Mouse (Mus musculus) midbrain, embryonic 12.5 days (tissue): ENCODE measurements around the gene Sipa1l2. TPM values are rescaled to one million over a fixed set of nuclear protein-coding genes. Genes with fewer than 3 reads are reported as not detected.
A peak's percentile ranks its signal among the peaks of the same experiment; 100 is the strongest.

Experiments
- ATAC-seq: fragments of 200-750 bp; cut with Nextera tagmentation; 2 replicates; pipeline ENCODE4 v1.8.0; 2017; ENCODE audit warnings: low read depth, moderate TSS enrichment, moderate library complexity; ENCODE audit not compliant: low FRiP score
- H3K27ac ChIP-seq: fragments of 300-500 bp; sonication (generic); replicated peaks from 2 replicates; pipeline ENCODE4 v1.5.1; 2016; ENCODE audit warnings: mild to moderate bottlenecking
- H3K27me3 ChIP-seq: fragments of 300-500 bp; sonication (generic); 2 replicates; pipeline ENCODE4 v1.6.1; 2016; ENCODE audit warnings: mild to moderate bottlenecking
- H3K36me3 ChIP-seq: fragments of 300-500 bp; sonication (generic); 2 replicates; pipeline ENCODE4 v1.6.1; 2016
- H3K4me1 ChIP-seq: fragments of 300-500 bp; sonication (generic); 2 replicates; pipeline ENCODE4 v1.6.1; 2016
- H3K4me2 ChIP-seq: fragments of 300-500 bp; sonication (generic); replicated peaks from 2 replicates; pipeline ENCODE4 v1.6.1; 2016; ENCODE audit warnings: mild to moderate bottlenecking, moderate library complexity
- H3K4me3 ChIP-seq: fragments of 300-500 bp; sonication (generic); 2 replicates; pipeline ENCODE4 v1.5.1; 2016; ENCODE audit warnings: mild to moderate bottlenecking
- H3K9ac ChIP-seq: fragments of 300-500 bp; sonication (generic); replicated peaks from 2 replicates; pipeline ENCODE4 v1.6.1; 2016; ENCODE audit warnings: mild to moderate bottlenecking, moderate library complexity
- H3K9me3 ChIP-seq: fragments of 300-500 bp; sonication (generic); 2 replicates; pipeline ENCODE4 v1.6.1; 2016; ENCODE audit warnings: mild to moderate bottlenecking
- WGBS: fragments of 180-500 bp; shearing (Covaris S2); methylation state at CpG from one replicate; pipeline ENCODE4 v1.1.7; 2016; 5-methylcytosine and 5-hydroxymethylcytosine counted together
- polyA plus RNA-seq: library from polyadenylated mRNA; unstranded; fragments of >200 nt; fragmentation: Nextera tagmentation; extraction: Ambion mirVana; gene quantifications from 2 replicates; pipeline ENCODE4 v1.2.1, GENCODE M21; 2016

The Sipa1l2 gene
- polyA plus RNA-seq = 43.7 and 45.4 TPM in 2 replicates

DNA sequence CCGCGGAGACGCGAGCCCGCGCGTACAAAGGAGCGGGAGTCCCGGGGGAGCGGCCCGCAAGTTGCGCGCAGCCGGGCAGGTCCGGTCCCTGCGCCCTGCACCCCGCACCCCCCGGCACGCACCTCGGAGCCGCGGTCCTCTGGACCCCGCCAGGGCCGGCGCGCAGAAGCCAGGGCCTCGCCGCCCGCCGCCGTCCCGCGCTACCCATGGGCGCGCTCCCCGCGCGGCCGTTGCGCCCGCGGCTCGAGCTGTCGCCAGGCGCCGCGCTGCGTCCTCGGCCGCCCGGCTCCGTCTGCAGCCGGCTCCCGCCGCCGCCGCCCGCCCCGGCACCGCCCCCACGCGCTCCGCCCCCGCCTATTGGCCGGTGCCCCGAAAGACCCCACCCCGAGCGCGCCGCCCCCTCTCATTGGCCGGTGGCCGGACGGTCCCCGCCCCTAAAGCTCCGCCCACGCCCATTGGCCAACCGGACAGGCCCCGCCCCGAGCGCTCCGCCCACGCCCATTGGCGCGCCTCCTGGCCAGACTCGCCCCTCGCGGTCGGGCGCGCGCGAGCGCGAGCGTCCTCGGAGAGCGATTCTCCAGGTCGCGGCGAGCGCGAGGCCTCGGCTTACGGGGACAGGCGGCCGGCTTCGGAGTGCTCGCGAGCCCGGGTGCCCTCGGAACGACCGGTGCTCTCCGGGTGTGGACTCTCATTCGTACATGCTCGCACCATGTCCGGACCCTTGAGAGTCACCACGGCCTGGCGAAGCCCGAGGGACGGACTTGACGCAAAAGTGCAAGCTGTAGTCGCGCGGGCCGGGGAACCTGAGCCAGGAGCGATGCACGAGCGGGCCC, at the start of gene Sipa1l2:
Gene Sipa1l2, minus strand, starts transcription at position 276 of the 833 bp plus-strand sequence.
- peaks cover 39% of the 10 kb centered on the region for H3K4me1 ChIP-seq
- H3K27me3 ChIP-seq = peaks cover 11% of the 10 kb centered on the region
- H3K9me3 ChIP-seq = no peaks in the 10 kb centered on the region
- 2% methylated on average over 90 of the region's 129 CpGs for WGBS
- peak within 1 kb of the TSS; percentile 85 for H3K9ac ChIP-seq
- ATAC-seq = peak; percentile 92
- H3K4me3 ChIP-seq = peak within 1 kb of the TSS; percentile 85
- peak within 1 kb of the TSS; percentile 85 for H3K4me2 ChIP-seq
- H3K27ac ChIP-seq = peak within 1 kb of the TSS; percentile 80
- no peaks in the 10 kb centered on the region for H3K36me3 ChIP-seq

DNA sequence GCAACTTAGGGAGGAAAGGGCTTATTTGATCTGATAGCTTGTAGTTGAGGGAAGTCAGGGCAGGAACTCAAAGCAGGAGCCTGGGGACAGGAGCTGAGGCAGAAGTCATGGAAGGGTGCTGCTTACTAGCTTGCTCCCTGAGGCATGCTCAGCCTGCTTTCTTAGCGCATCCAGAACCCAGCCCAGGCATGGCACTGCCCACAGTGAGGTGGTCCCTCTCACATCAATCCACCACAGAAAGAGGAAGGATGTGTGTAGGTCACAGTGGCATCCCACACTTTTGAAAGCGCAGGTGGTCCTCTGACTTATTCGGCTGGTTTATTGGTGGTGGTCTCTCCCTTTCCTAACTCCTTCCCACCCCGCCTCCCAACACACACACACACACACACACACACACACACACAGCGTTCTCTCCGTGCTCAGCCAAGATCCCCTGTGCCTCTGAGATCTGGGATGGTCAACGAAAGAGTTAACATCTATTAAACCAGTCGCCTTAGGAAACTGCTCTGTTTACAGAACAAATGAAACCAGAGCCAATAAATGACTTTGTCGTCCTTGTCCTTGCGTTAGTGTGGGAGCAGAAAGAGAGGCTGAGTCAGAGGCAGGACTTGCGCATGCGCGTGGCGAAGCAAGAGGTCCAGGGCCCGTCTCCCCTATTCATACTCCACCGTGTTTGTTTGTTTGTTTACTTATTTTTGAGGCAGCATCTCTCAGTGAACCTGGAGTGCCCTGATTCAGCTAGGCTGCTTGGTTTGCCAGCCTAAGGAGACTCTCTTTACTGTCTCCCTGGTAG, 49.1 kb upstream of the Sipa1l2 start:
- no peaks in the 10 kb centered on the region for H3K9me3 ChIP-seq
- H3K4me3 ChIP-seq = no peak overlapping the region
- no peak overlapping the region for H3K27ac ChIP-seq
- H3K4me2 ChIP-seq = no peak overlapping the region
- 76% methylated on average over 16 of the region's 16 CpGs for WGBS
- no peak overlapping the region for H3K9ac ChIP-seq
- H3K27me3 ChIP-seq = no peaks in the 10 kb centered on the region
- no peaks in the 10 kb centered on the region for H3K36me3 ChIP-seq
- ATAC-seq = no peak
- H3K4me1 ChIP-seq = peaks cover 11% of the 10 kb centered on the region; the same call in 1 of the 2 replicates

DNA sequence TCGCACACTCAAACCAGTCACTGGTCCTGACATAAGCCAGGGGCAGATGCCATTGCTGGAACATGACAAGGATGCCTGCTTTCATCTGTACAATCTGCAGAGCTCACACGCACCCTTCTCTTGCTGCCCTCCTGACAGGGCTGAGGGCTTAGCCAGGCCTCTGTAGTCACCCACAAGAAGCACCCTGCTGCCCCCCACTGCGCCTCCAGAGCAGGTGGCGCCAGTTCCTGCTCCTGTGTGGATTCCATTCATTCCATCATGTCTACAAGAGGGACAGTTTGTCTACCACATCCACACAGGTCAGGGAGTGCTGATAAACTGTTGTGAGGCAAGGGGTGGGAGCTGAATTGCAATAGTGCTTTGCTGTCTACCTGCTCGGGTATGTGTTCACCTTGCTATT, 47.3 kb upstream of the Sipa1l2 start:
- Histone ChIP-seq H3K4me2 (no peak overlapping the region), H3K27ac (no peak overlapping the region), H3K27me3 (no peaks in the 10 kb centered on the region), H3K9me3 (no peaks in the 10 kb centered on the region), H3K4me3 (no peak overlapping the region), H3K9ac (no peak overlapping the region), H3K4me1 (peaks cover 11% of the 10 kb centered on the region; the same call in 1 of the 2 replicates), H3K36me3 (no peaks in the 10 kb centered on the region)
- WGBS = 90% methylated on average over 5 of the region's 5 CpGs
- ATAC-seq = no peak

DNA sequence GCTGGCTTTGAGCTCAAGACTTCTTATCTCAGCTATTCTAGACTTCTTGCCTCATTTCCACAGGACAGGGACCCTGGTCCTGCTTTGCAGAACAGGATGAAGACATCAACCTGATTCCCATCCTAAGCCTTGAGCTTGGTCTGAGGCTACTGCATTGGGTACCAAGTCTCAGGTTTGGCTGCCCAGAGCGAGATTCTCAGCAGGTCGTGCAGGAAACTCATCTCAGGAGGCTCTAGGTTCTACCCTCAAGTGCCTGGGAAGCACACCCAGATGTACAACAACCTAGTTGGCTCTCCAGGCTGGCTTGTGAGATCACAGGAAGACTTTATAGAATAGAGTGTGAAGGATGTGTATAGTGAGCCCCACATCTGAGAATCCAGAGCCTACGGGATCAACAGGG, 46.4 kb upstream of the Sipa1l2 start:
- no peaks in the 10 kb centered on the region for H3K27me3 ChIP-seq
- H3K4me1 ChIP-seq = peaks cover 11% of the 10 kb centered on the region; the same call in 1 of the 2 replicates
- H3K4me2 ChIP-seq = no peak overlapping the region
- no peak overlapping the region for H3K9ac ChIP-seq
- H3K9me3 ChIP-seq = no peaks in the 10 kb centered on the region
- no peak overlapping the region for H3K27ac ChIP-seq
- H3K36me3 ChIP-seq = no peaks in the 10 kb centered on the region
- ATAC-seq = no peak
- no peak overlapping the region for H3K4me3 ChIP-seq
- 89% methylated on average over 3 of the region's 3 CpGs for WGBS

DNA sequence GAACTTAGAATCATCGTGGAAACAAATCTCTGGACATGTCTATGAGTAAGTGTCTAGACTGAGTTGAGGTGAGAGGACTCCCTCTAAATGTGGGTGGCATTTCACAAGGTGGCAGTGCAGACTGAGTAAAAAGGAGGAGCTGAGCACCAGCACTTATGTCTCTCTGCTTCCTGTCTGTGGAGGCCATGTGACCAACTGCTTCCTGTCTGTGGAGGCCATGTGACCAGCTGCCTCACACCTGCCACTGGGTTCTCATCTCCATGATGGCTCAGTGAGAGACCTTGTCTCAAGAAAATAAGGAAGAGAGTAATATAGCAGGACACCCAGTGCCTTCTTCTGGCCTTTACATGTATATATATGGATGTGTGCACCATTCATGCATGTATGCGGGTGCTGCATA, 43.9 kb upstream of the Sipa1l2 start:
- no peak for ATAC-seq
- no peaks in the 10 kb centered on the region for H3K4me1 ChIP-seq
- no peak overlapping the region for H3K9ac ChIP-seq
- H3K4me2 ChIP-seq = no peak overlapping the region
- WGBS = 92% methylated on average over 2 of the region's 2 CpGs
- no peaks in the 10 kb centered on the region for H3K36me3 ChIP-seq
- H3K27ac ChIP-seq = no peak overlapping the region
- no peaks in the 10 kb centered on the region for H3K27me3 ChIP-seq
- no peak overlapping the region for H3K4me3 ChIP-seq
- no peaks in the 10 kb centered on the region for H3K9me3 ChIP-seq

DNA sequence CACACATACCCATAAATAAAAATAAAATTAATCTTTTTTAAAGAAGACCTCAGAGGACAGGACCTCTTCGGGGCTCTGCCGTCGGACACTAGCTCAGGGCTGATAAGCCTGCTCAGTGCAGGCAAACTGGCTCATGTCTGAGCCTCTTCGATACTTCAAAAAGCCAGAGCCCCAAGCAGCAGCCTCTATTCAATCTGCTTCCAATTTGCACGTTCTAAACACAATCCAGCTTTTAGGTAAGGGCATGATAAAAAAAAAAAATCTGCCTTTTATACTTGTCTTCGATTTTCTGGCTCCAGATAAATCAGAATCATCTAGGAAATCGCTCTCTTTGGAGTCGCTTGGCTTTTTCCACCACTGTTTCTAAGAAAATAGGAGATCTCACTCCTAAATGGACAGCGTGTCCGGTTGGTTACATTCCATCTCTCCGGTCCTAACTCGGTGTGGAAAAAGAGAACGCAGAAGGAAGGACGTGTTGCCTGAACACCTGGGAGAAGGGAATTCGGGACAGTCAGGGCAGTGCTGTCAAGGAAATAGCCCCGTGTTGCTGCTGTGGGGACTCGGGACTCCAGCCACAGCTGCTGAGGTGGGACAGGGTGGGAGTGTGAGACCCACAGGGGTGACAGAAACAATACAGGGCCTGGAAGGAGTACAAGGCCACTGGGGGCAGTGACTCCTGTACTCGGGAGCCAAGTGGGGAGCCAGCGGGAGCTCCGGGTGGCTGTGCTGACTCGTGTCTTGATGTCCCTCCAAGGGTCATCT, 42.4 kb upstream of the Sipa1l2 start:
- H3K4me3 ChIP-seq = no peak overlapping the region
- no peak overlapping the region for H3K9ac ChIP-seq
- no peaks in the 10 kb centered on the region for H3K4me1 ChIP-seq
- H3K27ac ChIP-seq = no peak overlapping the region
- ATAC-seq = no peak
- WGBS = 85% methylated on average over 21 of the region's 21 CpGs
- H3K36me3 ChIP-seq = no peaks in the 10 kb centered on the region
- H3K9me3 ChIP-seq = no peaks in the 10 kb centered on the region
- no peaks in the 10 kb centered on the region for H3K27me3 ChIP-seq
- H3K4me2 ChIP-seq = no peak overlapping the region

DNA sequence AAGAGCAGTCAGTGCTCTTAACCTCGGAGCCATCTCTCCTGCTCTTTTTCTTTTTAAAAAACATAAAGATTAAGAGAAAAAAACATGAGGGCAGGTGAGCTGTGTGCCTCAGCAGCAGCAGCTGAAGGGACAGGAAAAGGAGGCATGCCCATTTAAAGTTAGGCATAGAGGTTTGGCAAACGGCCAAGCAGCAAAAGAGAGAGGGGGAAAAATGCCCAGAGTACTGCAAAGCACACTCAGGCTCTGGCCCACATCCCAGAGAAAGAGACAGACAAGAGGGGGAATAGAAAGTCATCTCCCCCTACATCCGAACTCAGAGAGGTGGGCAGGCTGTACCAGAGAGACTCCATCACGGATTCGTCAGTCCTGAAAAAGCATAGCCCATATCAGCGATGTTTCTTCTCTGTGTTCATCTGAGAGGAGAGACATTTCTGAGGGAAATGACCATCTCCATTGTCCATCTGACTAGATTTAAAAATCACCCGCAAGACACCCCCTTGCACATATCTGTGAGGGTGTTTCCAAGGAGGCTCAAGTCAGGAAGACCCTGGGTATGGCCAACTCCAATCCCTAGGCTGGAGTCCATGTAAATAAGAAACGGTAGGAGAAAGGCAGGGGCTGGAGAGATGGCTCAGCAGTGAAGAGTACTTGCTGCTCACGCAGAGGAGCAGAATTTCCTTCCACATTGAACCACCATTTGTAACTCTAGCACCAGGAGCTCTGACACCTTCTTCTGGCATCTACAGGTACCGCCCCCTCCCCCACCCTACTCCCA, 41.6 kb upstream of the Sipa1l2 start:
- H3K27me3 ChIP-seq = no peaks in the 10 kb centered on the region
- no peak overlapping the region for H3K4me3 ChIP-seq
- no peak overlapping the region for H3K27ac ChIP-seq
- no peaks in the 10 kb centered on the region for H3K9me3 ChIP-seq
- 90% methylated on average over 10 of the region's 10 CpGs for WGBS
- H3K4me2 ChIP-seq = no peak overlapping the region
- H3K4me1 ChIP-seq = no peaks in the 10 kb centered on the region
- no peak for ATAC-seq
- no peak overlapping the region for H3K9ac ChIP-seq
- H3K36me3 ChIP-seq = no peaks in the 10 kb centered on the region

DNA sequence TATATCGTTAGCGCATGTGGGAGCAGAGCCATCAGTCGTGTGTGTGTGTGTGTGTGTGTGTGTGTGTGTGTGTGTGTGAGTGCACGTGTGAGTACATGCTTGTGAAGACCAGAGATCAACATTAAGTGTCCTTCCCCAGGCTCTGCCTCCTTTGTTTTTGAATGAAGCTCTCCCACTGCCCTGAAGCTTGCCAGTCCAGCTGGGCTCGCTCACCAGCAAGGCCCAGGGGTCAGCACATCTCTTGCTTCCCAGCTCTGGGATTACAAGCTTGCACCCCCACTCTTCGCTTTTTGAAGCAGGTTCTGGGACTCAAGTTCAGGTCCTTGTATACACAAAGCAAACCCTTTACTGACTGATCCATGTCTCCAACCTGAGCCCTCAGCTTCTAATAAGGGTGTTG, 40.1 kb upstream of the Sipa1l2 start:
- 89% methylated on average over 6 of the region's 6 CpGs for WGBS
- no peak overlapping the region for H3K4me2 ChIP-seq
- H3K4me1 ChIP-seq = peaks cover 2% of the 10 kb centered on the region; the same call in 1 of the 2 replicates
- H3K27ac ChIP-seq = no peak overlapping the region
- no peak overlapping the region for H3K4me3 ChIP-seq
- no peak overlapping the region for H3K9ac ChIP-seq
- ATAC-seq = no peak
- H3K9me3 ChIP-seq = no peaks in the 10 kb centered on the region
- H3K27me3 ChIP-seq = no peaks in the 10 kb centered on the region
- H3K36me3 ChIP-seq = no peaks in the 10 kb centered on the region

DNA sequence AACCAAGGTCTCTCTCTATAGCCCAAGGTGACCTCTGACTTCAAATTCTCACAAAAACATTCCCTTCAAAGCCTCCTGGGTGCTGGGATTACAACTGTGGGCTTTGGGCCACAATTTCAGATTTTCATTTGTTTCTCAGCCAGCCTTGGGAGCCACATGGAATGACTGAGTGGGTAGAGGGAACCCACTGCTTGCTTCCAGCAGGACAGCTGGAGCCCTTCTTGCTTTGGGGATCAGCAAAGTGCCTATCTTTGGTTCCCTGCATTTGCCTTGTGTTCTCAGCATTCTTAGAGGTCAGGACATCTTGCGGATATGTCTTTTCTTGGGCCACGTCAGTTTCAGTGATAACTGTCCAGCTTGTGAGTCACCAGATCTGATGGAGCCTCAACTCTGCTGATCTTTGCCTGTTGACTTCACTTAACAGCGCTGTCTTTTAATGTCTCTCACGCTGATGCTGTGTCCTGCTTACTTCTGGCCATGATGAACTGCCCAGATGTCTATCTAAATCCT, 38.2 kb upstream of the Sipa1l2 start:
- Histone ChIP-seq H3K27me3 (no peaks in the 10 kb centered on the region), H3K4me3 (no peak overlapping the region), H3K9ac (no peak overlapping the region), H3K9me3 (no peaks in the 10 kb centered on the region), H3K4me2 (no peak overlapping the region), H3K36me3 (no peaks in the 10 kb centered on the region), H3K4me1 (peaks cover 3% of the 10 kb centered on the region; the same call in 1 of the 2 replicates), H3K27ac (no peak overlapping the region)
- ATAC-seq = no peak
- 94% methylated on average over 4 of the region's 4 CpGs for WGBS

DNA sequence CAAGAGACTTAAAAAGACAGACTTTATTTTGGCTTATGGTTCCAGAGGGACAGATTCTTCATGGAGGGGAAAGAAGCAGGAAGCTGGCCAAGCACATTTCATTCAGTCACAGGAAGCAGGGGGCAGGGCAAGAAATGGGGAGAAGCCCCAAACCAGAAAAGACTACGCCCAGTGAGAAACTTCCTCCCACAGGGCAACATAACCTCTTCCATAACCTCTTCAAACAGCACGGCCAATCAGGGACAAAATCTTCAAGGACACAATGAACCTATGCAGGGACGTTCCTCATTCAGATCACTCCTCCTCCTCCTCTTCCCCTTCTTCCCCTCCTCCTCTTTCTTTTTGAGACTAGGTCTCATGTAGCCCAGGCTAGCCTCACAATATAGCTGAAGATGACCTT, 37.3 kb upstream of the Sipa1l2 start:
- H3K27ac ChIP-seq = no peak overlapping the region
- H3K9me3 ChIP-seq = no peaks in the 10 kb centered on the region
- WGBS = 73% methylated on average over 3 of the region's 3 CpGs
- no peak for ATAC-seq
- peaks cover 3% of the 10 kb centered on the region; the same call in 1 of the 2 replicates for H3K4me1 ChIP-seq
- H3K27me3 ChIP-seq = no peaks in the 10 kb centered on the region
- H3K36me3 ChIP-seq = no peaks in the 10 kb centered on the region
- H3K4me3 ChIP-seq = no peak overlapping the region
- no peak overlapping the region for H3K9ac ChIP-seq
- no peak overlapping the region for H3K4me2 ChIP-seq
